Mouse (Mus musculus) cerebellum, adult 2 months (tissue): Measurements from ENCODE around the gene Selp.

Experiments used
- CTCF ChIP-seq: fragments of 200-500 bp; IDR thresholded peaks from 2 replicates; pipeline ENCODE4 v1.5.1; 2011; ENCODE audit warnings: low read depth, mild to moderate bottlenecking, control low read depth, low read length, moderate library complexity, borderline replicate concordance; ENCODE audit not compliant: insufficient read depth
- POLR2A ChIP-seq: fragments of 200-500 bp; IDR thresholded peaks from 2 replicates; pipeline ENCODE4 v1.6.1; 2011; ENCODE audit warnings: low read length, control low read depth, borderline replicate concordance; ENCODE audit not compliant: insufficient read depth

- TF ChIP-seq CTCF (no peak), POLR2A (no peak)
These were observed 44.7 kb downstream of the Selp start for GRCm38 (mm10) chr1:164159781-164160180.
